Mouse (Mus musculus) liver, embryonic 14.5 days (tissue): ENCODE data around the gene Rell1.

Experiments
- CTCF ChIP-seq: IDR thresholded peaks from 2 replicates; pipeline ENCODE4 v1.5.1; 2016; ENCODE audit warnings: antibody characterized with exemption, low read depth, control low read depth
- EP300 ChIP-seq: IDR thresholded peaks from 2 replicates; pipeline ENCODE4 v1.6.1; 2016; ENCODE audit warnings: antibody characterized with exemption, low read depth

GRCm38 (mm10) chr5:63910171-63910960 lies 58.3 kb downstream of the Rell1 start:
- TF ChIP-seq CTCF = no peak
- no peak for TF ChIP-seq EP300
